Mouse (Mus musculus) stomach, embryonic 14.5 days (tissue): ENCODE measurements at regions not wholly inside any gene's neighbourhood (a gene's known extent, or its start where the extent isn't known, plus 50 kb on each side); places are given as distances from the start of the nearest gene placed in this dataset.

Source experiments
- ATAC-seq: fragments of 200-750 bp; cut with Nextera tagmentation; 2 replicates; pipeline ENCODE4 v1.8.0; 2017; ENCODE audit warnings: low read depth, moderate TSS enrichment; ENCODE audit not compliant: insufficient number of reproducible peaks, insufficient read depth, low FRiP score
- H3K27ac ChIP-seq: fragments of 300-500 bp; sonication (generic); 2 replicates; pipeline ENCODE4 v1.5.1; 2014; ENCODE audit warnings: mild to moderate bottlenecking, low read length, moderate library complexity, mixed read lengths
- H3K27me3 ChIP-seq: fragments of 300-500 bp; sonication (generic); 2 replicates; pipeline ENCODE4 v1.6.1; 2014; ENCODE audit warnings: low read length, control low read depth, mixed read lengths; ENCODE audit not compliant: control insufficient read depth, insufficient read depth
- H3K36me3 ChIP-seq: fragments of 300-500 bp; sonication (generic); 2 replicates; pipeline ENCODE4 v1.6.1; 2014; ENCODE audit warnings: mild to moderate bottlenecking, control low read depth, low read length, moderate library complexity, mixed read lengths; ENCODE audit not compliant: control insufficient read depth, insufficient read depth
- H3K4me1 ChIP-seq: fragments of 300-500 bp; sonication (generic); 2 replicates; pipeline ENCODE4 v1.6.1; 2014; ENCODE audit warnings: low read length, control low read depth, mixed read lengths; ENCODE audit not compliant: control insufficient read depth, insufficient read depth
- H3K4me2 ChIP-seq: fragments of 300-500 bp; sonication (generic); replicated peaks from 2 replicates; pipeline ENCODE4 v1.6.1; 2014; ENCODE audit warnings: low read depth, low read length, control low read depth
- H3K4me3 ChIP-seq: fragments of 300-500 bp; sonication (generic); 2 replicates; pipeline ENCODE4 v1.5.1; 2014; ENCODE audit warnings: low read depth, low read length, control low read depth
- H3K9ac ChIP-seq: fragments of 300-500 bp; sonication (generic); replicated peaks from 2 replicates; pipeline ENCODE4 v1.6.1; 2014; ENCODE audit warnings: low read depth, mild to moderate bottlenecking, control low read depth, low read length, moderate library complexity, mixed read lengths
- H3K9me3 ChIP-seq: fragments of 300-500 bp; sonication (generic); 2 replicates; pipeline ENCODE4 v1.6.1; 2016; ENCODE audit warnings: low read depth, low read length, control low read depth; ENCODE audit not compliant: control insufficient read depth
- WGBS: fragments of 180-500 bp; shearing (Covaris S2); extraction: QIAGEN DNeasy Blood & Tissue Kit; methylation state at CpG from one replicate; pipeline ENCODE4 v1.1.7; 2014; 5-methylcytosine and 5-hydroxymethylcytosine counted together

- H3K4me2 ChIP-seq, result no peak overlapping the region
- H3K27me3 ChIP-seq, result no peaks in the 10 kb centered on the region
- no peak overlapping the region for H3K27ac ChIP-seq
- no peaks in the 10 kb centered on the region for H3K9me3 ChIP-seq
- no peaks in the 10 kb centered on the region for H3K36me3 ChIP-seq
- ATAC-seq, result no peak
- H3K9ac ChIP-seq, result no peak overlapping the region
- H3K4me3 ChIP-seq, result no peak overlapping the region
- no peaks in the 10 kb centered on the region for H3K4me1 ChIP-seq
Observed at GRCm38 (mm10) chr3:60324969-60325368, 147.7 kb upstream of the Mbnl1 start.

- Histone ChIP-seq H3K9me3 (no peaks in the 10 kb centered on the region), H3K4me3 (no peak overlapping the region), H3K4me2 (no peak overlapping the region), H3K36me3 (no peaks in the 10 kb centered on the region), H3K4me1 (no peaks in the 10 kb centered on the region), H3K9ac (no peak overlapping the region), H3K27me3 (no peaks in the 10 kb centered on the region), H3K27ac (no peak overlapping the region)
- no peak for ATAC-seq
Observed at GRCm38 (mm10) chr3:60332460-60332859, 140.2 kb upstream of the Mbnl1 start.

- Histone ChIP-seq H3K9me3 (no peaks in the 10 kb centered on the region), H3K4me3 (no peak overlapping the region), H3K36me3 (no peaks in the 10 kb centered on the region), H3K4me1 (no peaks in the 10 kb centered on the region), H3K27ac (no peak overlapping the region), H3K4me2 (no peak overlapping the region), H3K9ac (no peak overlapping the region), H3K27me3 (no peaks in the 10 kb centered on the region)
- no peak for ATAC-seq
- WGBS, result 75% methylated on average over 2 of the region's 2 CpGs
Observed at GRCm38 (mm10) chr3:60333669-60334068, 139.0 kb upstream of the Mbnl1 start.

GRCm38 (mm10) chr3:60334133-60334532 lies 138.5 kb upstream of the Mbnl1 start:
- H3K36me3 ChIP-seq, result no peaks in the 10 kb centered on the region
- H3K27me3 ChIP-seq, result no peaks in the 10 kb centered on the region
- H3K9ac ChIP-seq, result no peak overlapping the region
- no peak overlapping the region for H3K4me2 ChIP-seq
- no peak overlapping the region for H3K27ac ChIP-seq
- no peak for ATAC-seq
- no peaks in the 10 kb centered on the region for H3K4me1 ChIP-seq
- 92% methylated on average over 2 of the region's 2 CpGs for WGBS
- H3K4me3 ChIP-seq, result no peak overlapping the region
- no peaks in the 10 kb centered on the region for H3K9me3 ChIP-seq

GRCm38 (mm10) chr3:60346390-60346789 lies 126.2 kb upstream of the Mbnl1 start:
- H3K4me1 ChIP-seq, result no peaks in the 10 kb centered on the region
- H3K9me3 ChIP-seq, result no peaks in the 10 kb centered on the region
- H3K27me3 ChIP-seq, result no peaks in the 10 kb centered on the region
- H3K9ac ChIP-seq, result no peak overlapping the region
- H3K4me2 ChIP-seq, result no peak overlapping the region
- peak; percentile 65; the same call in 1 of the 2 replicates for ATAC-seq
- H3K4me3 ChIP-seq, result no peak overlapping the region
- H3K36me3 ChIP-seq, result no peaks in the 10 kb centered on the region
- no peak overlapping the region for H3K27ac ChIP-seq

- Histone ChIP-seq H3K27me3 (no peaks in the 10 kb centered on the region), H3K4me2 (no peak overlapping the region), H3K27ac (no peak overlapping the region), H3K9ac (no peak overlapping the region), H3K4me3 (no peak overlapping the region), H3K9me3 (no peaks in the 10 kb centered on the region), H3K36me3 (no peaks in the 10 kb centered on the region), H3K4me1 (no peaks in the 10 kb centered on the region)
- ATAC-seq, result no peak
- 87% methylated on average over 1 of the region's 1 CpGs for WGBS
Observed at GRCm38 (mm10) chr3:60347049-60347448, 125.6 kb upstream of the Mbnl1 start.

- Histone ChIP-seq H3K4me2 (no peak overlapping the region), H3K9ac (no peak overlapping the region), H3K27ac (no peak overlapping the region), H3K4me1 (no peaks in the 10 kb centered on the region), H3K4me3 (no peak overlapping the region), H3K9me3 (no peaks in the 10 kb centered on the region), H3K36me3 (no peaks in the 10 kb centered on the region), H3K27me3 (no peaks in the 10 kb centered on the region)
- WGBS, result 71% methylated on average over 2 of the region's 2 CpGs
- no peak for ATAC-seq
Observed at GRCm38 (mm10) chr3:60371176-60371965, 101.3 kb upstream of the Mbnl1 start.

- WGBS, result 82% methylated on average over 1 of the region's 1 CpGs
- no peak for ATAC-seq
- no peaks in the 10 kb centered on the region for H3K9me3 ChIP-seq
- no peak overlapping the region for H3K27ac ChIP-seq
- H3K9ac ChIP-seq, result no peak overlapping the region
- no peaks in the 10 kb centered on the region for H3K4me1 ChIP-seq
- H3K4me3 ChIP-seq, result no peak overlapping the region
- H3K4me2 ChIP-seq, result no peak overlapping the region
- no peaks in the 10 kb centered on the region for H3K36me3 ChIP-seq
- H3K27me3 ChIP-seq, result no peaks in the 10 kb centered on the region
Observed at GRCm38 (mm10) chr3:60373662-60374061, 99.0 kb upstream of the Mbnl1 start.

GRCm38 (mm10) chr3:60388593-60388992 lies 84.0 kb upstream of the Mbnl1 start:
- H3K4me3 ChIP-seq, result no peak overlapping the region
- WGBS, result 54% methylated on average over 2 of the region's 2 CpGs
- H3K9ac ChIP-seq, result no peak overlapping the region
- H3K27me3 ChIP-seq, result no peaks in the 10 kb centered on the region
- no peak overlapping the region for H3K27ac ChIP-seq
- no peaks in the 10 kb centered on the region for H3K4me1 ChIP-seq
- ATAC-seq, result no peak
- H3K4me2 ChIP-seq, result no peak overlapping the region
- no peaks in the 10 kb centered on the region for H3K9me3 ChIP-seq
- H3K36me3 ChIP-seq, result no peaks in the 10 kb centered on the region
